Mouse (Mus musculus): ENCODE results near the gene Kcnj14. TPM values are rescaled to one million over a fixed set of nuclear protein-coding genes. Genes with fewer than 3 reads are reported as not detected.
A peak's percentile ranks its signal among the peaks of the same experiment; 100 is the strongest.

Kcnj14 gene
- polyA plus RNA-seq (2016; fragmentation: Nextera tagmentation; extraction: Ambion mirVana), result 0.73 and 0.95 TPM in 2 replicates

DNA sequence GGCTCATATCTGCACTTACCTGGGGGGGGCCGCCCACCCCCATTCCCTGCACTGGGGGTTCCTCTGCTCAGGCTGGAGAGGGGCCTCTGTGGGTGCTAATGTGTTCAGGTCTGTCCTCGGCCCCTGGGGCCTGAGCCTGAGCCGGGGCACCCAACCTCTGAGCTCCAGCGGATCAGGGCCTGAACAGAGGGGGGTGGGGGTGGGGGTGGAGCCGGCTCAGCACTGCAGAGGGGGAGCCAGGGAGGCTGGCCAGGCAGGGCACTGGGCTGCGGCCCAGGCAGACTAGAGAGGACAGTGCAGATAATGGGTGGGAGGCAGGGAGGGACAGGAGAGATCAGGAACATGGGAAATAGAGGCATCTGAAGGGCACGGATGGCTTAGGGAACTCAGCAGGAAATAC is at the start of gene Kcnj14:
TSS of gene Kcnj14 (minus strand) at position 185 of the 400 bp plus-strand sequence.
- Histone ChIP-seq H3K27ac (no peak within 1 kb of the TSS), H3K4me3 (replicated peaks) (no peak within 1 kb of the TSS), H3K9ac (no peak within 1 kb of the TSS), H3K36me3 (replicated peaks) (peaks cover 67% of the 10 kb centered on the region), H3K4me1 (peaks cover 2% of the 10 kb centered on the region), H3K4me2 (no peak within 1 kb of the TSS), H3K27me3 (peaks cover 5% of the 10 kb centered on the region), H3K9me3 (no peaks in the 10 kb centered on the region)
- no peak for ATAC-seq (ENCODE audit: low FRiP score)
- 74% methylated on average over 7 of the region's 7 CpGs for WGBS

GRCm38 (mm10) chr7:45873061-45873947 is 48.7 kb upstream of the Kcnj14 start:
- Histone ChIP-seq H3K27me3 (peaks cover 37% of the 10 kb centered on the region), H3K4me1 (peaks cover 42% of the 10 kb centered on the region), H3K9me3 (no peaks in the 10 kb centered on the region), H3K36me3 (replicated peaks) (peaks cover 35% of the 10 kb centered on the region), H3K4me2 (peak overlapping the region; percentile 94), H3K9ac (peak overlapping the region; percentile 94), H3K27ac (peak overlapping the region; percentile 83), H3K4me3 (replicated peaks) (peak overlapping the region; percentile 81)
- 4% methylated on average over 28 of the region's 28 CpGs for WGBS
- peak; percentile 51 for ATAC-seq (ENCODE audit: low FRiP score)

- H3K27ac ChIP-seq, result peak within 1 kb of the TSS; percentile 83
- peaks cover 49% of the 10 kb centered on the region for H3K4me1 ChIP-seq
- H3K4me3 ChIP-seq (replicated peaks), result peak within 1 kb of the TSS; percentile 81
- 1% methylated on average over 18 of the region's 18 CpGs for WGBS
- peak within 1 kb of the TSS; percentile 94 for H3K9ac ChIP-seq
- peaks cover 44% of the 10 kb centered on the region for H3K27me3 ChIP-seq
- peaks cover 31% of the 10 kb centered on the region for H3K36me3 ChIP-seq (replicated peaks)
- peak within 1 kb of the TSS; percentile 94 for H3K4me2 ChIP-seq
- H3K9me3 ChIP-seq, result no peaks in the 10 kb centered on the region
- ATAC-seq (ENCODE audit: low FRiP score), result peak; percentile 83
Observed at GRCm38 (mm10) chr7:45872624-45873023, 48.0 kb upstream of the Kcnj14 start, which contains the start of gene Kdelr1. Kdelr1 (plus strand) TSS chr7:45872772.

- no peak for ATAC-seq (ENCODE audit: low FRiP score)
- Histone ChIP-seq H3K36me3 (replicated peaks) (peaks cover 9% of the 10 kb centered on the region; the same call in 1 of the 2 replicates), H3K4me3 (replicated peaks) (peak overlapping the region; percentile 31), H3K9me3 (no peaks in the 10 kb centered on the region), H3K27ac (no peak overlapping the region), H3K4me2 (peak overlapping the region; percentile 56), H3K9ac (peak overlapping the region; percentile 49), H3K4me1 (peaks cover 64% of the 10 kb centered on the region), H3K27me3 (peaks cover 66% of the 10 kb centered on the region)
- WGBS, result under 1% methylated on average over 30 of the region's 30 CpGs
Observed at GRCm38 (mm10) chr7:45870282-45871058, 45.9 kb upstream of the Kcnj14 start.

DNA sequence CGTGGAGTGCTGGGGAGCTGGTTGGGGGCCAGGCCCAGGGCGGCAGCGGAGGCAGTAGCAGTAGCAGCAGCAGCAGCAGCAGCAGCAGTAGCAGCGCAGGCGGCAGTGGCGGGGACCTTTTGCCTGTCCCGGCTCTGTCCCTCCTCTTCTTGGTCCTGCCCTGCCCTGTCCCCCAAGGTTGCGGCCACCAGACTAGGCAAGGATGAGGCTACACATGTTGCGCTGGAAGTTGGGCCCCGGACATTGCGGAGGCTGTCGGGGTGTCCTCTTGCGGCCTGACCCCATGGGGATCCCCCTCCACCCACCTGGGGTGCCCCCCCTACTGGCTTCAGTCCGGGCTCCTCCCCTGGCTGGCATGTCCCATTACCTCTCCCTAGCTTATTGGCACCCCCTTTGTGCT is 45.2 kb upstream of the Kcnj14 start:
- Histone ChIP-seq H3K27me3 (peaks cover 69% of the 10 kb centered on the region), H3K4me3 (replicated peaks) (peak overlapping the region; percentile 31), H3K27ac (no peak overlapping the region), H3K4me1 (peaks cover 62% of the 10 kb centered on the region), H3K4me2 (peak overlapping the region; percentile 56), H3K36me3 (replicated peaks) (peaks cover 9% of the 10 kb centered on the region; the same call in 1 of the 2 replicates), H3K9me3 (no peaks in the 10 kb centered on the region), H3K9ac (peak overlapping the region; percentile 49)
- ATAC-seq (ENCODE audit: low FRiP score), result no peak
- WGBS, result 6% methylated on average over 14 of the region's 14 CpGs

- Histone ChIP-seq H3K27me3 (peaks cover 69% of the 10 kb centered on the region), H3K9me3 (no peaks in the 10 kb centered on the region), H3K4me1 (peaks cover 56% of the 10 kb centered on the region), H3K4me3 (replicated peaks) (peak overlapping the region; percentile 31; the same call in 1 of the 2 replicates), H3K4me2 (peak overlapping the region; percentile 56), H3K9ac (no peak overlapping the region), H3K27ac (no peak overlapping the region), H3K36me3 (replicated peaks) (0 out of 2 replicates have a peak, but pooled peaks cover 3% of the 10 kb centered on the region)
- WGBS, result 18% methylated on average over 8 of the region's 8 CpGs
- ATAC-seq (ENCODE audit: low FRiP score), result no peak
Observed at GRCm38 (mm10) chr7:45869107-45869670, 44.6 kb upstream of the Kcnj14 start.

- ATAC-seq (ENCODE audit: low FRiP score), result no peak
- Histone ChIP-seq H3K4me3 (replicated peaks) (no peak overlapping the region), H3K9me3 (no peaks in the 10 kb centered on the region), H3K27me3 (peaks cover 76% of the 10 kb centered on the region), H3K27ac (no peak overlapping the region), H3K4me2 (peak overlapping the region; percentile 25; the same call in 1 of the 2 replicates), H3K4me1 (peaks cover 48% of the 10 kb centered on the region), H3K9ac (no peak overlapping the region), H3K36me3 (replicated peaks) (no peaks in the 10 kb centered on the region)
- WGBS, result 14% methylated on average over 2 of the region's 2 CpGs
Observed at GRCm38 (mm10) chr7:45867871-45868270, 43.3 kb upstream of the Kcnj14 start.

DNA sequence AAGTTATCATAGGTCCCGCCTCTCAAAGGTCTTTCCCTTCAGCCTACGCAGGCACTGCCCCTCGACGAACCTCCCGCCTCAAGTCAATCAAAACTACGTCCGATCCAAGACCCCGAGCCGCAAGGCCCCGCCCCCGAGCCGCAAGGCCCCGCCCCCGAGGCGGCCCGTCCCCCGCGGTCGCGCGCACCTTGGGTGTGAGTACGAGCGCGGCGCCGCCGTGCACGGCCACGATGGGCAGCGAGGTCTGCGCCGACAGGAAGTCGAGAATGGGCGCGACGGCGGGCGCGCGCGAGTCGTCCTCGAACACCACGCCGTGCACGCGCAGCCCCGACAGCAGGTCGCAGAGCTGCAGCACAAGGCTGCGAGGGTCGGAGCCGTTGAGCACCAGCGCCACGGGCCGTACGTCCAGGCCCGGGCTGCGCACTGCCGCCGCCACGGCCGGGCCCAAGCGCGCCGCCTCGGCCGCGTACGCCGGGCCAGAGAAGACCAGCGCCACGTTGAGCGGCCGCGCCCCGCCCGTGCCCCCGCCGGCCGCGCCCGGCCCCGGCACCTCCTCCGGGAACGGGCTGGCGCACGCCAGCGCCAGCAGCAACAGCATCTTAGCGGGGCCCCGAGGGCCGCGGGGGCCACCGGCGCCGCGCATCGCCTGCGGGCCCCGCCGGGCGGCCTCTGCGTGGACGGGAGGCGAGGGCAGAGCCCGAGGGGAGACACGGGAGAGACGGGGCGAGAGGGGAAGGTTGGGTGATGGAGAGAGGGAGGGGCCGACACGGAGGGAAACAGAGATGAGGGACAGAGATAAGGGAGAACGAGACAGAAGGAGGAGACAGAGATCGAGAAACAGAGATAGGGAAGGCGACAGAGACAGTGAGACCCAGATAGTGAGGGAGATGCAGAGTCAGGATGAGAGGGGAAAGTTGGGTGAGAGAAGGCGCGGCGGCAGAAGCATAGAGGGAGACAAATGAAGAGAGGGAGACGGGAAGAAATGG is 41.6 kb upstream of the Kcnj14 start:
- Histone ChIP-seq H3K36me3 (replicated peaks) (no peaks in the 10 kb centered on the region), H3K27ac (peak overlapping the region; percentile 42), H3K27me3 (peaks cover 69% of the 10 kb centered on the region), H3K4me3 (replicated peaks) (peak overlapping the region; percentile 70), H3K4me2 (peak overlapping the region; percentile 77), H3K9me3 (no peaks in the 10 kb centered on the region), H3K4me1 (peaks cover 48% of the 10 kb centered on the region), H3K9ac (peak overlapping the region; percentile 85)
- 2% methylated on average over 92 of the region's 117 CpGs for WGBS
- ATAC-seq (ENCODE audit: low FRiP score), result peak; percentile 74

DNA sequence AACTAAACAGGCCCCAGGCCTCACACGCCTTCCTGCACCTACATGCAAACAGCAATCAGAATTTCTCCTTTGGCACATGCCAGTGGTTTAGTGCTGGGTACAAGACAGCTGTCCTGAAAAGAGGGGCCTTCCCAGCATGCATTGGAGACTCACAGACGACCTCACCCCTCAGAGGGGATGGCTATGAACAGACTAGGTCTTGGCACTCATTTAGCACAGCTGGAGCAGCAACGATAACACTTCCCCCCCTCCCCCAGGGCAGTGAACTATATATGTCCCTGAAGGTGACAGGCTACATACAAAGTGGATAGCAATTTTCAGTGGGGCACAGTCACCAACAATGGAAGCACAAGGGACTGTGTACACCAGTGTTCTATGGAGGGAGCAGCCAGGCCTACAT is 39.9 kb upstream of the Kcnj14 start:
- 66% methylated on average over 3 of the region's 3 CpGs for WGBS
- Histone ChIP-seq H3K9me3 (no peaks in the 10 kb centered on the region), H3K36me3 (replicated peaks) (no peaks in the 10 kb centered on the region), H3K27me3 (peaks cover 64% of the 10 kb centered on the region), H3K27ac (no peak overlapping the region), H3K4me2 (no peak overlapping the region), H3K4me3 (replicated peaks) (no peak overlapping the region), H3K4me1 (peaks cover 39% of the 10 kb centered on the region), H3K9ac (no peak overlapping the region)
- no peak for ATAC-seq (ENCODE audit: low FRiP score)

DNA sequence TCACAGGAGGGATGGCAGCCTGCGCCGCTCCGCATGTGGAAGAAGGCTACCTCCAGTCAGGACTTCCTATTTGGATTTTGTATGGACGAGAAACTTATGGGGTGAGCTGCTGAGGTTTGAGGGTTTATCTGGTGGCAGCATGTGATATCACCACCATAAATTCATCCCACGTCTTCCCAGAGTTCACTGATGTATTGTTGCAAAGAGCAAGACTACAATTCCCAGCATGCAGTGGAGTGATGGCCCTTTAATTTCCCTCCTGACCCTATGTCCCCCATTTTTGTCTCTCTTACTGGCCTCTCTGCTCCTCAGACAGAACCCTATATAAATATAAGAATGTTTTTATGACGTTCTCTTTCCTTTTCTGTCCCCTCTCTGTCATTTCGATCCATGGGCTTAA is 38.2 kb upstream of the Kcnj14 start:
- Histone ChIP-seq H3K9ac (no peak overlapping the region), H3K36me3 (replicated peaks) (no peaks in the 10 kb centered on the region), H3K4me3 (replicated peaks) (no peak overlapping the region), H3K4me1 (peaks cover 30% of the 10 kb centered on the region), H3K27ac (no peak overlapping the region), H3K9me3 (no peaks in the 10 kb centered on the region), H3K27me3 (peaks cover 64% of the 10 kb centered on the region), H3K4me2 (no peak overlapping the region)
- ATAC-seq (ENCODE audit: low FRiP score), result no peak
- WGBS, result 86% methylated on average over 7 of the region's 7 CpGs

- Histone ChIP-seq H3K9me3 (no peaks in the 10 kb centered on the region), H3K36me3 (replicated peaks) (no peaks in the 10 kb centered on the region), H3K27ac (no peak overlapping the region), H3K27me3 (peaks cover 66% of the 10 kb centered on the region), H3K4me1 (peaks cover 23% of the 10 kb centered on the region), H3K4me3 (replicated peaks) (no peak overlapping the region), H3K9ac (no peak overlapping the region), H3K4me2 (no peak overlapping the region)
- 78% methylated on average over 4 of the region's 4 CpGs for WGBS
- no peak for ATAC-seq (ENCODE audit: low FRiP score)
Observed at GRCm38 (mm10) chr7:45859008-45859407, 34.4 kb upstream of the Kcnj14 start.
